In genomic region chr1:42770085-42770484, GRCm38 (mm10) we compare ENCODE assay signal across 27 mouse cellular contexts.
DNase-seq lines count a peak whose midpoint lies in the region; ATAC-seq and TF ChIP-seq lines count a peak whose summit lies in the region.
"Had no signal": no experiment of that assay in that cellular context is flagged by ENCODE, and none has a peak within 500 bp of the region (broad histone marks: within the 10 kb centered on the region; RNA-seq: fewer than 3 reads in every experiment).

No protein-coding gene starts in this region.

- WGBS in forebrain, embryonic 14.5 days = 84% methylated on average over 9 of the region's 9 CpGs
- 88% methylated on average over 9 of the region's 9 CpGs for WGBS in forebrain, embryonic 12.5 days
- WGBS in heart, embryonic 13.5 days = 46% methylated on average over 9 of the region's 9 CpGs
- 48% methylated on average over 9 of the region's 9 CpGs for WGBS in heart, adult 2 months
- 84% methylated on average over 9 of the region's 9 CpGs for WGBS in midbrain, embryonic 11.5 days
- WGBS in midbrain, embryonic 14.5 days = 78% methylated on average over 9 of the region's 9 CpGs

- H3K27ac ChIP-seq in forebrain, embryonic 14.5 days (ENCODE audit: low read depth, low read length) = no peak overlapping the region
- no peak overlapping the region for H3K27ac ChIP-seq in forebrain, embryonic 12.5 days
- H3K27ac ChIP-seq in heart, embryonic 13.5 days (replicated peaks) = no peak overlapping the region
- H3K27ac ChIP-seq in heart, adult 2 months = no peak overlapping the region
- H3K27ac ChIP-seq in layer of hippocampus, adult 2 months = peak overlapping the region; percentile 81
- H3K27ac ChIP-seq in midbrain, embryonic 11.5 days (ENCODE audit: low read depth, low read length) = peak overlapping the region; percentile 8; the same call in 1 of the 2 replicates
- H3K27ac ChIP-seq in midbrain, embryonic 14.5 days (replicated peaks; ENCODE audit: low read depth, low read length) = no peak overlapping the region
- H3K27ac ChIP-seq: embryonic facial prominence, embryonic 10.5 days; embryonic facial prominence, embryonic 13.5 days; forebrain, embryonic 13.5 days; gastrocnemius, adult 2 months; hindbrain, embryonic 14.5 days; hindbrain, postnatal 0 days had no signal

- H3K9ac ChIP-seq in forebrain, embryonic 14.5 days (ENCODE audit: low read length) = no peak overlapping the region
- H3K9ac ChIP-seq in forebrain, embryonic 12.5 days = no peak overlapping the region
- H3K9ac ChIP-seq in heart, embryonic 13.5 days = no peak overlapping the region
- no peak overlapping the region for H3K9ac ChIP-seq in heart, adult 2 months (ENCODE audit: low read depth, low read length)
- no peak overlapping the region for H3K9ac ChIP-seq in midbrain, embryonic 11.5 days (ENCODE audit: low read length)
- no peak overlapping the region for H3K9ac ChIP-seq in midbrain, embryonic 14.5 days (replicated peaks; ENCODE audit: low read length)
- H3K9ac ChIP-seq: embryonic facial prominence, embryonic 13.5 days; forebrain, embryonic 13.5 days; forebrain, postnatal 0 days; hindbrain, embryonic 14.5 days had no signal

- no peaks in the 10 kb centered on the region for H3K27me3 ChIP-seq in forebrain, embryonic 14.5 days (replicated peaks; ENCODE audit: control insufficient read depth, insufficient read depth, low read length)
- peaks cover 6% of the 10 kb centered on the region; the same call in 1 of the 2 replicates for H3K27me3 ChIP-seq in forebrain, embryonic 12.5 days
- 0 out of 2 replicates have a peak, but pooled peaks cover 3% of the 10 kb centered on the region for H3K27me3 ChIP-seq in heart, embryonic 13.5 days (replicated peaks)
- no peaks in the 10 kb centered on the region for H3K27me3 ChIP-seq in heart, adult 2 months (ENCODE audit: control insufficient read depth, insufficient read depth, low read length)
- no peaks in the 10 kb centered on the region for H3K27me3 ChIP-seq in midbrain, embryonic 11.5 days (ENCODE audit: control insufficient read depth, insufficient read depth, low read length)
- no peaks in the 10 kb centered on the region for H3K27me3 ChIP-seq in midbrain, embryonic 14.5 days (ENCODE audit: control insufficient read depth, insufficient read depth, low read length)
- H3K27me3 ChIP-seq: embryonic facial prominence, embryonic 13.5 days; forebrain, embryonic 13.5 days had no signal

- TF ChIP-seq POLR2A in heart, adult 2 months (IDR thresholded peaks at IDR 0.05; ENCODE audit: insufficient read depth, low read depth, low read length) = no peak

- H3K36me3 ChIP-seq in forebrain, embryonic 14.5 days (ENCODE audit: control insufficient read depth, insufficient read depth, low read length) = no peaks in the 10 kb centered on the region
- no peaks in the 10 kb centered on the region for H3K36me3 ChIP-seq in forebrain, embryonic 12.5 days (replicated peaks)
- no peaks in the 10 kb centered on the region for H3K36me3 ChIP-seq in heart, embryonic 13.5 days
- H3K36me3 ChIP-seq in heart, adult 2 months (ENCODE audit: control insufficient read depth, insufficient read depth, low read length) = no peaks in the 10 kb centered on the region
- H3K36me3 ChIP-seq in midbrain, embryonic 11.5 days (ENCODE audit: control insufficient read depth, insufficient read depth, low read length) = no peaks in the 10 kb centered on the region
- no peaks in the 10 kb centered on the region for H3K36me3 ChIP-seq in midbrain, embryonic 14.5 days (ENCODE audit: control insufficient read depth, insufficient read depth, low read length)
- H3K36me3 ChIP-seq: embryonic facial prominence, embryonic 10.5 days; embryonic facial prominence, embryonic 13.5 days had no signal

- H3K4me2 ChIP-seq in forebrain, embryonic 14.5 days (ENCODE audit: low read length) = no peak overlapping the region
- H3K4me2 ChIP-seq in forebrain, embryonic 12.5 days = no peak overlapping the region
- H3K4me2 ChIP-seq in heart, embryonic 13.5 days = 0 out of 2 replicates have a peak overlapping the region, but pooled peaks have one; percentile 18
- no peak overlapping the region for H3K4me2 ChIP-seq in midbrain, embryonic 11.5 days
- no peak overlapping the region for H3K4me2 ChIP-seq in midbrain, embryonic 14.5 days (ENCODE audit: low read length)
- H3K4me2 ChIP-seq: embryonic facial prominence, embryonic 13.5 days; forebrain, embryonic 13.5 days; heart, embryonic 11.5 days; hindbrain, embryonic 14.5 days had no signal

- intact Hi-C loops in heart, adult 2 months (cut with DNase I) = no loop called here

- TF ChIP-seq CTCF in heart, adult 2 months (IDR thresholded peaks at IDR 0.05) = no peak
- no peak for TF ChIP-seq CTCF in layer of hippocampus, adult 2 months (conservative IDR thresholded peaks at IDR 0.05)

- no peak overlapping the region for H3K4me3 ChIP-seq in forebrain, embryonic 14.5 days (ENCODE audit: low read depth, low read length)
- H3K4me3 ChIP-seq in forebrain, embryonic 12.5 days (replicated peaks) = no peak overlapping the region
- no peak overlapping the region for H3K4me3 ChIP-seq in heart, embryonic 13.5 days
- H3K4me3 ChIP-seq in heart, adult 2 months = no peak overlapping the region
- peak overlapping the region; percentile 17; the same call in 1 of the 2 replicates for H3K4me3 ChIP-seq in layer of hippocampus, adult 2 months
- no peak overlapping the region for H3K4me3 ChIP-seq in midbrain, embryonic 11.5 days (ENCODE audit: low read depth, low read length)
- no peak overlapping the region for H3K4me3 ChIP-seq in midbrain, embryonic 14.5 days (replicated peaks; ENCODE audit: low read depth, low read length)
- H3K4me3 ChIP-seq: embryonic facial prominence, embryonic 10.5 days; embryonic facial prominence, embryonic 13.5 days; erythroblast, embryonic 14.5 days; forebrain, embryonic 13.5 days; gastrocnemius, adult 2 months had no signal

- DNase-seq in forebrain, embryonic 14.5 days (ENCODE audit: low spot score) = peak; percentile 13
- no peak for DNase-seq in heart, adult 2 months
- peak; percentile 19 to 36 for DNase-seq in layer of hippocampus, adult 2 months (ENCODE audit: low spot score in 2 of 2)
- no peak for DNase-seq in layer of hippocampus, postnatal 36 days
- DNase-seq in midbrain, embryonic 11.5 days (ENCODE audit: low spot score, missing footprints) = peak; percentile 69
- no peak for DNase-seq in midbrain, embryonic 14.5 days
- DNase-seq: adrenal gland, adult 8-10 months; adrenal gland, postnatal 25 days; cerebellum, adult 11-12 months; cerebellum, adult 8-10 months; cerebellum, postnatal 10 days; cerebellum, postnatal 36 days; embryo, embryonic 11 days; forebrain, postnatal 0 days; gastrocnemius, adult 2 months; gastrocnemius, postnatal 14 days had no signal

- ATAC-seq in forebrain, embryonic 14.5 days = no peak
- no peak for ATAC-seq in forebrain, embryonic 12.5 days (ENCODE audit: low FRiP score)
- no peak for ATAC-seq in heart, embryonic 13.5 days (ENCODE audit: extremely low read depth, insufficient number of reproducible peaks, low FRiP score, low TSS enrichment)
- no peak for ATAC-seq in midbrain, embryonic 11.5 days (ENCODE audit: low FRiP score)
- ATAC-seq in midbrain, embryonic 14.5 days (ENCODE audit: low FRiP score, low TSS enrichment) = no peak
- ATAC-seq: activated CD4-positive, CD25-positive, alpha-beta regulatory T cell, adult 4 months; forebrain, embryonic 13.5 days; forebrain, postnatal 0 days; hindbrain, postnatal 0 days; inflammation-experienced regulatory T-cells, adult 6 months had no signal

- no peaks in the 10 kb centered on the region for H3K9me3 ChIP-seq in forebrain, embryonic 14.5 days (replicated peaks; ENCODE audit: control insufficient read depth, low read length)
- H3K9me3 ChIP-seq in forebrain, embryonic 12.5 days = no peaks in the 10 kb centered on the region
- no peaks in the 10 kb centered on the region for H3K9me3 ChIP-seq in heart, embryonic 13.5 days
- H3K9me3 ChIP-seq in midbrain, embryonic 11.5 days (ENCODE audit: control insufficient read depth, low read length) = no peaks in the 10 kb centered on the region
- H3K9me3 ChIP-seq in midbrain, embryonic 14.5 days (ENCODE audit: control insufficient read depth, low read length) = no peaks in the 10 kb centered on the region
- H3K9me3 ChIP-seq: embryonic facial prominence, embryonic 10.5 days; embryonic facial prominence, embryonic 13.5 days; forebrain, embryonic 13.5 days had no signal

- no peak for TF ChIP-seq EP300 in heart, adult 2 months (IDR thresholded peaks at IDR 0.05; ENCODE audit: insufficient read depth, low read depth, low read length)

- H3K79me2 ChIP-seq in heart, adult 2 months (replicated peaks; ENCODE audit: control insufficient read depth, insufficient read depth, low read length) = no peaks in the 10 kb centered on the region

- H3K4me1 ChIP-seq in forebrain, embryonic 14.5 days (ENCODE audit: control insufficient read depth, insufficient read depth, low read length) = no peaks in the 10 kb centered on the region
- H3K4me1 ChIP-seq in forebrain, embryonic 12.5 days = peaks cover 3% of the 10 kb centered on the region; the same call in 1 of the 2 replicates
- no peaks in the 10 kb centered on the region for H3K4me1 ChIP-seq in heart, embryonic 13.5 days
- H3K4me1 ChIP-seq in heart, adult 2 months (ENCODE audit: control insufficient read depth, insufficient read depth, low read length) = no peaks in the 10 kb centered on the region
- H3K4me1 ChIP-seq in midbrain, embryonic 11.5 days (ENCODE audit: control insufficient read depth, insufficient read depth, low read length) = peaks cover 2% of the 10 kb centered on the region; the same call in 1 of the 2 replicates
- no peaks in the 10 kb centered on the region for H3K4me1 ChIP-seq in midbrain, embryonic 14.5 days (ENCODE audit: control insufficient read depth, insufficient read depth, low read length)
- H3K4me1 ChIP-seq: forebrain, embryonic 13.5 days had no signal

Comparison
In these comparisons a context has a peak if more than half of its experiments do, and no peak if none do; other contexts are left out.
1. DNase-seq: peak in forebrain, embryonic 14.5 days (single experiment), layer of hippocampus, adult 2 months (2 of 2) and midbrain, embryonic 11.5 days (single experiment); none in heart, adult 2 months (0 of 2), layer of hippocampus, postnatal 36 days (0 of 2) and midbrain, embryonic 14.5 days (single experiment).
2. H3K27ac ChIP-seq: peak in layer of hippocampus, adult 2 months (single experiment) and midbrain, embryonic 11.5 days (single experiment); none in forebrain, embryonic 14.5 days (single experiment), forebrain, embryonic 12.5 days (single experiment), heart, embryonic 13.5 days (single experiment), heart, adult 2 months (single experiment) and midbrain, embryonic 14.5 days (single experiment).